Mouse (Mus musculus) heart, adult 18-20 months (tissue): ENCODE data around the gene Dpep1. TPM values are rescaled to one million over a fixed set of nuclear protein-coding genes. Genes with fewer than 3 reads are reported as not detected.
A peak's percentile ranks its signal among the peaks of the same experiment; 100 is the strongest.
"Not testable (repeated sequence)": the region's sequence is repeated elsewhere in the genome, so short reads cannot be mapped to it uniquely, and the experiment has no call there.

Experiments used
- DNase-seq, 2 experiments: peaks; one replicate each; pipeline ENCODE4 v3.0.0; 2021 to 2022; ENCODE audit warnings: mixed read lengths in 1 of 2
- total RNA-seq, 2 experiments: library from RNA; stranded (reverse); gene quantifications; 2 replicates each; pipeline ENCODE4 v1.2.3; 2021

Dpep1 gene
- total RNA-seq, 2 experiments from 2014 or later = 28.2 to 38.9 TPM

DNA sequence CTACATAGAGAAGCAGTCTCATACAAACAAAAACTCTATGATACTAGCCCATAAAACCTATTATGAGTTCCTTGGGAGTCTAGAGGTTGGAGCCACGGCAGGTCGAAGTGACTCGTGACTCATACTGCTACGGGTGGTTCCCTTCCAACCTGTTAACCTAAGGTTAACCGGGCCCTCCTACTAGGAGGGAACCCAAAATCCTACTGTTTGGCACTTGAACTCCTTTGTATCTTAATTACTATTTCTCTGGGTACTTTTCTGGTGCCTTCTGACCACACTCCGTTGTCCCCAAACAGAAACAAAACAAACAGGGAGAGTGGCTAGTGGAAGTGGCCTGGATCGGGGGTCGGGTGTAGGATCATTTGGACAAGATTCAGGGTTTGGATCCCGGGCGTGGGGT lies 25.8 kb downstream of the Dpep1 start:
- DNase-seq = no peak

DNA sequence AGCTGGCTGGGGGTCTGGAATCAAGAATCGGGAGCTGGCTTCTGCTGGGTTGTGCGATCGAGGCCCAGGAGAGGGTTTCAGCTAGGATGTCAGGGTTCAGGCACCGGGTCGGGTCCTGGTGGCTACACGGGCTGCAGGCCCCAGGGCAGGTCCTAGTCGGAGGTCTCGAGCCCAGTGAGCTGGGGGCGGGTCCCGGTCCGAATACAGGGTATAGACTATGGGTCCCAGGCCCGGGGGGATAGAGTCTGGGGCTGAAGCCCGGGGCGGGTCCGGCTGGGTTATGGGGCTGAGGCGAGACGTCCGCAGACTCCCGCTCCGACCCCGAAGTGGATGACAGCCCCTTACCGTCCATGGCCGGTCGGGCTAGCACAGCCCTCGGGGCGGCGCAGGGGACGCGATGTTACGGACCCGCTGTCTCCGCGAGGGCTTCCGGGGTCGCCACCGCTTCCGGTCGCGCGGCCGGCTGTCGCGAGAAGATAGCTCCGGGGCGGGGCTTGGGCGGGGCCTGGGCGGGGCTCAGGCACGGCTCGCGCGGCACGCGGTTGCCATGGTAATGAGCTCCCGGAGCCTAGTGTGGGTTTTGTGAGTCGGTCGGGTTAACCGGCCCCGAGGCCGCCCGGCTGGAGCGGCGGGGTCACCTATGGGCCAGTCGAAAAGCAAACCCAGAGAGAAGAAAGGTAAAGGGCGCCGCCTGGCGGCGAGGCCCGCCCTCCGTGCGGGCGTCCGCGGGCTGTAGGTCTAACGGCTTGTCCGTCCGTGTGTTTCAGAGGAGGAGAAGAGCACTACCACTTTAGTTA lies 26.5 kb downstream of the Dpep1 start, which contains the start of the genes Chmp1a and Spata33:
TSS of gene Chmp1a (minus strand) at position 443 of the 797 bp plus-strand sequence.
TSS of gene Spata33 (plus strand) at position 512 of the 797 bp plus-strand sequence.
- DNase-seq = peak; percentile 91

DNA sequence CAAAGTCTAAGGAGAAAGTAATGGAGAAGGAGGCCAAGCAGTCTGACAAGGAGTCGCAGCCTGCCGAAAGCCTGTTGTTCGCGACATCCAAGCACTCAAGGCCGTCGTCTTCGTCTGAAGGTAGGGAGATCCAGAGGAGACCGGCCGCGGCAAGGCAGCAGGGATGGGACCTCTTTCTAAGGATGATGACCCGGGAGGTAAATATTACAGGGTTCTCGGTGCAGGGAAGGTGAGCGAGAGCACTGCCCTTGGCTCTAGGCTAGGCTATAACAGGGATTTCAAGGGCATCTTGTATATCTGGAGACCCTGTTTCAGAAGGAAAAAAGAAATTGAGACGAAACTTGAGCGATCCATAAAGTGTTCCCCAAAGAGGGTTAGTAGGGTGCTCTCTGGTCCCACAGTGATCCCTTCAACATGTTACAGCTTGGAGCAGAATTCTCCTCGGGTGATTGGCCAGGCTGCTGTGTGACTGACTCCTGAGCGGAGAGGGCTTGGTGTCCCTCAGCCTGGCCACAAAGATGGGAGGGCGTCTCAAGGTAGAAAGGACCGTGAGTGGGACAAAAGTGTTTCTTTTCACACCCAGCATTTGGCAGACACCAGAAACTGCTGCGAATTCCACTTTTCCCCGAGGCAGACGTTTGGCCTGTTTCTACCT lies 27.2 kb downstream of the Dpep1 start:
- DNase-seq = peak in 1 of 2 experiments; percentile 48

DNA sequence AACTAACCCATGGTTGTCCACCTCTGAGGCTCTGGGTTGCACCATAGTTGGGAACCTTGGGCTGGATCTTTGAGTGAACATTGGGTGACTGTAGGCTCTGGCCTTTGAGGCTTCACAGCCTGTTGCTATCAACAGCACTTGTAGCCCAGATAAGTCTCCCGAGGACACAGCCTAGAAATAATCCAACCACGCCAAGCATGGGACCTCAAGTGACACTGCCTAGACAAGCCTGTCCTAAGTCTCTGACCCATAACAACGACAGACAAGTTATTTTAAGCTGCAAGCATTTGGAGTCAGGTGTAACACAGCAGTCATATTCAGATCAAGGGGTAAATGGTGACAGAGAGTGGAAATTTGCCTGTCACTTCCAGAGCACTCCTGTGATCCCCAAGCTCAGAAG lies 29.4 kb downstream of the Dpep1 start:
- DNase-seq = peak; percentile 55 to 84

DNA sequence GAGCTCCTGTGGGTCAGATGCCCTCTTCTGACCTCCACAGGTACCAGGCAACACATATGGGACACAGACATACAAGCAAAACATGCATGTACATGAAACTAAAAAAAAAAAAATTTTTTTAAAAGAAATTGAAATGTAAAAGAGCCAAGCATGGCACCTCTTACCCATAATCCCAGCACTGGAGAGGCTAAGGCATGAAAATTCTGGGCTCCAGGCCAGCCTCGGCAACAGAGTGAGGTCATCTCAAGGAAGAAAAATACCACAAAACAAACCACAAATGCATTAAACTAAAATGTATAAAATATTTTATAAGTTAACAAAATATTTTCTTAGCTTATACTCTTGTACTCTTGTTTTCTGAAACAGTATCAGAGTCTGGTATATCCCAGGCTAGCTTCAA lies 34.9 kb downstream of the Dpep1 start:
- no peak for DNase-seq

DNA sequence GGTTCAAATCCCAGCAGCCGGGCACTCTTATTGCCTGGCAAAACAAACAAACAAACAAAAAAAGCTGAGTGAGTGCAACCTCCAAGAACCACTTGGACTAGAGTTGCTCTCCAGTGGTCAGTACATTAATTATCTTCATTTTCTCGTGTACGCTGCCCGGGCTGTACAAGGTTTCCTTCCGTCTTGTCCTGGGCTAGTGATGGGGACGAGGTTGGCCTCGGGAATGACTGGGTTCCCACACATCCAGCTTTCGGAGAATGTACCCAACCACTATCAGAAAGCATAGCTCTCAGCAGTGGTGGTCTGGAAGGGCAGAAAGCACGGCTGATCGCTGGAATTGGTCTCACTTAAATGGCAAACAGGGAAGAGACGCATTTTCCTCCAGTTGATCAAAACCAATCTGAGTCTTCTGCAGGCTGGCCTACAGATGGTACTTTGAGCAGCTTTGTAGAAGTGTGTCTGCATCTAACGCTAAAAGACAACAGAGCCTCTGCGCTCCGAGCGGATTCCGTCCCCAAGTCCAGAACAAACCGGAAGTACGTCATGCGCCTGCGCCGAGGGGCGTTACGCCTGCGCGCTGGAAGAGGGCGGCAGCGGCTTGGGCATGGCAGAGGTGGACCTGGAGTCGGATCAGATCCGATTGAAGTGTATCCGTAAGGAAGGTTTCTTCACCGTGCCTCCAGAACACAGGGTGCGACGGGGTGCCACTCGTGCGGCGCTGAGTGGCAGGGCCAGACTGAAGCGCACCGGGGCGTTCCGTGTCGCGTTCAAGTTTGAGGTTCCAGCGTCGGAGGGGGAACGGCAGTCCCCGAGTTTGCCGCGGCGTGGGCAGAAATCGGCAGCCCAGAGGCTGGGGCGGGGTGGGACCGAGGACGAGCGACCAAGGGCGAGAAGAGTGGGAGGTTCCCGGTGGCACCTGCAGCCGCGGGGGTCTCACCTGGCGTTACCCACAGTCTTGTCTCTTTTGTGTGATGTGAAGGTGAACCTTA lies 38.5 kb downstream of the Dpep1 start, which contains the start of gene Cdk10:
TSS of gene Cdk10 (plus strand) at position 565 of the 989 bp plus-strand sequence.
- peak; percentile 96 to 98 for DNase-seq

DNA sequence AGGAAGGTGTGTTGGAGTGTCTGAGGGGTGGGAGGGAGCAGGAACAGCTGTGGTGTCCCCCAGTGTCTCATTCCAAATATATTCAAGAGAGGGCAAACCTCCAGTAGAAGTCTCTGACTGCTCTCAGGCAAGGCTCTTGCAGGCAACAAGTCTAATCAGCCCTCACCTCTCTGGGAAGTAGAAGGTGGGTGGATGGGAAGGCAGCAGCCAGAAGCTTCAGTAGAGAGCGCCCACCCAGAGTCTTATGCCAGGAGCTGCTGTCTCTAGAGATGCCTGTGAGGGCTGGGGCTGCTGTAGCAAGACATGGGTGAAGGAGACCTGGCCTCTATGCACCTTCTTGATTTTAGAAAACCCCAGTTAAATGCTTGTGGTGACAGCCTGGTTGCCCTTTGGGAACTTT lies 42.4 kb downstream of the Dpep1 start:
- no peak for DNase-seq

DNA sequence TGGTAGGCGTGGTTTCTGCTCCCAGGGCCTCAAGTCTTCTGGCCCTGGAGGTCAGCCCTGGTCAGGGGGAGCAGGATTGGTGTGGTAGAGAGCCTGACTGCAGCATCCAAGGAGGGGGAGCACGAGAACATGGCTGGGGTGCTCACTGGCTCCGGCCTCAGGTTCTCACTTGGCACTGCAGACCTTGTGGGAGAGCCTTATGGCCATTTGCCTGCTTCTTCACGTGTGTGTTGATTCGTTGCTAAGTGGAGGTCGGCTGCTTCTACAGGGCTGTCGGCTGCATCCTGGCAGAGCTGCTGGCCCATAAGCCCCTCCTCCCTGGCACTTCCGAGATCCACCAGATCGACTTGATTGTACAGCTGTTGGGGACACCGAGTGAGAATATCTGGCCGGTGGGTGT lies 44.3 kb downstream of the Dpep1 start:
- not testable (repeated sequence) for DNase-seq

DNA sequence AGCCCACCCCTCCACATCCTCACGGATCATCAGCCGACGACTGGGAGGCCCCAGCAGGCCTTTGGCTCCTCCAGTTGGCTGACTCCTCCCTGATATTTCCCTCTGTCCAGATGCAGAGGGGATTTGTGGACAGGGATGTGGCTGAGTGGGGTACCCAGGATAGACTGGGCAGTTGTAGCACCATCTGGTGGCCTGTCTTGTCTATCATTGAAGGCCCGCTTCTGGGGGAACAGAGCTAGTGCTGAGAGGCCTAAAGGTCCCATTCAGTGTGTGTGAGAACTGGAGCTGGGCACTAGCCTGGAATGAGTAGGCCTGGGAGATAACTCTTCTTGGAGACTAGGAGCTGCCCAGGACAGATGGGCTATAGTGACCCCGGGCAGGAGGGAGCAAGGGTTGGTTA lies 45.7 kb downstream of the Dpep1 start:
- peak in 1 of 2 experiments; percentile 28 for DNase-seq

DNA sequence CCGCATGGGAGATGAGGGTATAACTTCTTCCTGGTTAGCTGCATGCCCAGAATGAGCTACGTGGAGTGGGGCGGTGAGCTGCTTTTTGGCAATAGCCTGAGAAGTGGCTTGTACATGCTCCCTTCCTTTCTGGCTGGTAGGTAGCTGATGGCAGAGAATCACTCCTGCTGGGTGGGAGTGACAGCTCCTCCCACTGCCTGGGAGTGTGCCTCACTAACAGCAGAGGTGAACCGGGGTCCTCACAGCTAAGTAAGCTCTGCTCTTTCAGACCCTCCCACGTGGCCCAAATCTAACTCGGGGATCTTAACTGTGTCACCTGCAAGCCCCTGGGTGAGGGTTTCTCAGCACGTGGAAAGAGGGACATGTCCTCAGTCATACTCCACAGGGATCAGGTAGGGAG lies 46.5 kb downstream of the Dpep1 start:
- no peak for DNase-seq

DNA sequence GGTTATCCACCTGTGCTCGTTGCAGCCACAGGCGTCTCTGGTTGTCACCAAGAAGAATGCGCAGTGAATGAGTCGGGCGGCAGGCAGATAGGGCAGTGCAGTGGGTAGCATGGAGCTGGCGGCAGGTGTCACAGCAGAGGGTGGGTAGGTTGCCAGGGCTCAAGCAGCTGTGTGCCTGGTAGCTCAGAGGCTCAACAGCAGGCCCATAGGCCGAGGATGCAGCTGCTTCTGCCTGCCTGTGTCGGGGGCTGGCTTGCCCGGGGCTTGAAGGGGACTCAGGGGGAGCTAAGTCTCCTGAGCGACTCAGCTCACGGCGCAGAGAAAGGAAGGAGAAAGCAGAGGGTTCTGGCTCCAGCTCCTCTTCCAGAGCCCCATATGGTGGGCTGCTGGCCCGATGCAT lies 47.3 kb downstream of the Dpep1 start:
- DNase-seq = no peak

DNA sequence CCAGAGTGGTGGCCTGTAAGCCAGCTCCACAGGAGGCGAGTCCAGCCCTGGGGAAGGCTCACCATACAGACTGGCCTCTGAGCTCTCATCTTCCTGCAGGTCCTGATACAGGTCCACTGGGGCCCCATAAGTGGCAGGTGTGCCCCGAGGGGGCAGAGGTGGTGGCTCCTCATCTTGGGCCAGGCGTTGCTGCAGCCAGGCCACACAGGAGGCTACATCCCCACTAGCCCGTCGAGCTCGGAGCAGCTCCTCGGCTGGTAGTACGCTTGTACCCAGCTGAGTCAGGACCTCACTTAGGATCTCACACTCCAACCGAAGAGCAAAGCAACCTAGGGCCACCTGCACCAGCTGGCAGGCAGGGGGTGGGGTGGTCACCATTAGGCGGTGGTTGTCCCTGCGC lies 47.7 kb downstream of the Dpep1 start:
- DNase-seq = no peak

DNA sequence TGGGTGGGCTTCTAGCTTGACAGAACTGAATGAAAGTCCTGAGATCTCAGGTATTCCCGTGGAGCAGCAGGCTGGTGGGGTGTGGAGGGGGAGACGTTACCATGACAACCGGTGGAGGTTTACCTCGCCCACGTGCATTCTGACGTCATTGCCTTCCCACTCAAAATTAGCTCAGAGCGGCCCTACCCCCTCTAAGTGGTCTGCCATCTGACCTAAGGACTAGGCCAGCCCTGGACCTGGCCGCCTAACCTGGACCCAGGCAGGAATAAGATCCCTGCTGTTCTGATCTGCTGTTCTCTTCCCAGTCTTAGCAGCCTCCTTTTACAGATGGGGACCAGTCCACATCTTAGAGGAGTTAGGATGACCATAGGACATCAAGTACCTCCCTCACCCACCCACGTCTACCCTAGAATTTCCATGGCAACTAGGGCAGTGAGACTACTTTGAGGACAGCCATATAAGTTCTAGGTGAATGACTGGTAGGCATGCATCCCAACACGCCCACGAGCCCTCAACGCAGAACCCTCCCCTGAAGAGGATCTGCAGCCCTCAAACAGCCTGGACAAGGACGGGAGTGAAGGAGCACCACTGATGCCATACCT lies 49.0 kb downstream of the Dpep1 start:
- peak in 1 of 2 experiments; percentile 21 for DNase-seq

DNA sequence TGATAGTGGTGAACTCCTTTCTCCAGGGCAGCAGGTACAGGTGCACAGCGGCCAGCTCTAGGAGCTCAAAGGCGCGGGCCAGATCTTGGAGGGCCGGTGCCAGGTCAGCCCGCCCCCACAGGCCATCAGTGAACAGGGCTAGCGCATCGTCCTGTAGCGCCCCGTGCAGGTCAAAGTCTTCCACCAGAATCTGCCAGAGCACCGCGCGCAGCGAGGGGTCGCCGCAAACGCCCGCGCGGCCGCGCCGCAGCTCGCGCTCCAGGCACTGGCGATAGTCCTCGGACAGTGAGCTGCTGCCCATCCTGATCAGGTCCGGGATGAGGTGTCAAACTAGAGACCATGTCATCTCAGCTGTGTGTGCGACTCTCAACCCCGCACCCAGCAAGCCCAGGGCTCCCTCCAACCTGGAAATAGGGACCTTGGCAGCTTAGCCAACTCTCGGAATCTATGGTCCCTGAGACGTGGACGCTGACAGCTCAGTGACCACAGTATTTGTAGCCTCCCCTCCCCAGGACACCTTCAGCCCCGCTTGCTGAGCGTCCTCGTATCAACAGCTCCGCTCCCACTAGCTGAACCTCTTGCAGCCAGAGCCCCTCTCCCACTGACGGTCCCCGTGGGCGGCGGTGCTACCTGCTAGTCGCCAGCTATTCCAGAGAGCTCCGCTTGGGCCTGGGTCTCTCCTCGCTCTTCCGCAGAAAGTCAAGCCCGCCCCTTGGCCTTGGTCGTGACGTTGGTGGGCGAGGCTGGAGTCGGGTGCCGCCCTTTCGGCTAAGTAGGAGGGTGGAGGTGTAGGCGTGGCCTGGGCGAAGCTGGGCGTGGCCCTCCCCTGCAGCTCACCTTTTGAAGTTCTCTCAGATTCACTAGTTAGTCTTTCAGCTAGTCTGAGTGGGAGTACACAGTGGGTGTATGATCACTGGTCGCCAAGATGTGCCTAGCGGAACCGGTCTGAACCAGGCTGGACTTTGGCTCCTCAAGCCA lies 49.8 kb downstream of the Dpep1 start, which contains the start of gene Spata2l:
TSS of gene Spata2l (minus strand) at position 714 of the 978 bp plus-strand sequence.
- DNase-seq = peak; percentile 89 to 91

DNA sequence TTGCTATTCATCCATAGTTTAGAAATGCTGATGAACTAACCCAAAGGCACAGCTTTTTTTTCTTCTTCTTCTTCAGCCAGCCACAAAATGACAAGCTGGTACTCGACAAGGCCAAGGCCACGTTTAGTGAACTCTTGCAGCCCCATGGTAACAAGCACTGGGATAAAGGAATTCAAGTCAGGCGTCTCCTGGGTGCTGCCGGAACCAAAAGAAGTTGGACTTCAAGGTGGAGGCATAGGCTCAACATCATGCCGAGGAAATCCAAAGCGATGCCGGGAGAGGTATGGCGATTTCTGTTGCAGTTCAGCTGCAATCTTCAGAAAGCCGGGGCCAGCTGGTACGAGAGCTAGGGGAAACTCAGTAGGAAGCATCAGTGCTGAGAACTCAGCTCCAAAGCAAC lies 53.4 kb downstream of the Dpep1 start:
- no peak for DNase-seq

DNA sequence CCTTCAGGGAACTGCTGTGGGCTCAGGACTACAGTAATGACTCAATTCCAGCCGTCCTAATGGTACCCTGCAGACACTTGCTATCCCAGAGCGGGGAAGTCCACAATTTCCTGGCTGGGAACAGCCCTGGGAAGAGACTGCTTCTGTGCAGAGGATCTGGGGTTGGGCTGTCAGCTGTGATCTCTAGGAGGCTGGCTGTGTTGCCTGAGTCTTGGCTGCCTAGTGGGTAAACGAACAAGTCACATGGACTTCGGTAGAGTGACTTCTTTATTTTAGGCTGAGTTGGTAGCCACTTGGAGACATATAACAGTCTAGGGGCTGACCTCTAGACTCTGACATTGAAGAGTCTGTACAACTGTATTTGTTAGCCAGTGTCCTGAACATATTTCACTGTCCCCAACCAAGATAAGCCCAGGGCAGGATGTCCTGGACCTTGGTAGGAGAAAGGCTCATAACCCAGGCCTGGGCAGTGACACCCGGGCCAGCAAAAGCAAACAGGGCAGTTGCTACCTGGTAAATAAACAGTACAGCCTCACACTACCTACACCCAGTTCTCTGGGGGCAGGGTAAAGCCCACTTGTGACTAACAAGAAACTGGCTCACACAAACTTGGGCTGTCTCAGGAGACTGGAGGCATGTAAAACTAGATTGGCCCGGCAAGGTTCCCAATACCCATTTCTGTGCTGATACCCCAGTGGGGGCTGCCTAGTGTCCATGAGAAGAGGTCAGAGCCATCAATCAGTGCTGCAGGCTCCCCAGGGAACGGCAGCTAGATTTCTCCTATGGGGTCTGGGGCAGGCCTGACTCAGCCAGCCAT lies 56.3 kb downstream of the Dpep1 start:
- peak; percentile 26 to 50 for DNase-seq

DNA sequence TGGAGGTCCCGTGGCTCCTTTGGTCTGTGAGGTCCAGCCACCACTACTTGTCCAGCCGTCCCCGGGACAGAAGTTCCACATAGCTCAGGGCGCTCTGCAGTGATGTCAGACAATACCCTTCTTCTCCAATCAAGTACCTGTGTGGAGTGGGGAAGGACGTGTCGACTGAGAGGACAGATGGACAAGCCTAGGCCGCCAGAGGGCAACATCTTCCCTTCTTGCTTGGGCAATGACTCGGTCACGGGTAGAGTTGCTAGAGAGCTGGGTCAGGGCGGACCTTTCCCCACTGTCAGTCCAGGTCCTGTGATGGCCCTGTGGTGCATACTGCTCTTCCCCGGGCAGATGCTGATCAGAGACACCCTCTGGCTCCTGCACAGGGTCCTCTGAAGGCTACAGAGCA lies 57.0 kb downstream of the Dpep1 start:
- DNase-seq = no peak

DNA sequence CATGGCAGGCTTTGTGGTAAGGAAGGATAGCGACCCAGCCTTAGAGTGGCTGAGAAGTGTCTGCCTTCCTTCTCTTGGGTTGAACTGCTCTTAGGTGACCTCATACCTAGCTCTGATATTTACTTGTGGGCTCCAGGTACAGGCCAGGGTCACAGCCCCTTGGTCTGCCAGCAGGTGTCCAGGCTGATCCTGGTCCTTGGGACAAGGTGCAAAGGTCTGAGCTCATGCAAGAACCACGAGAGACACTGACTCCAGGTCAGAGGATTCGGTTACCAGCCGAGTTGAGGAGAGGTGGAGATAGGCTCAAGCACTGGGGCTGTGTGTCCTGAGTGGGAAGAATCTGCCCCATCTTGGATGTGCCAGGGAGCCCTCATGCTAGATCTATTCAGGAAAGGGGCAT lies 58.3 kb downstream of the Dpep1 start:
- DNase-seq = no peak

DNA sequence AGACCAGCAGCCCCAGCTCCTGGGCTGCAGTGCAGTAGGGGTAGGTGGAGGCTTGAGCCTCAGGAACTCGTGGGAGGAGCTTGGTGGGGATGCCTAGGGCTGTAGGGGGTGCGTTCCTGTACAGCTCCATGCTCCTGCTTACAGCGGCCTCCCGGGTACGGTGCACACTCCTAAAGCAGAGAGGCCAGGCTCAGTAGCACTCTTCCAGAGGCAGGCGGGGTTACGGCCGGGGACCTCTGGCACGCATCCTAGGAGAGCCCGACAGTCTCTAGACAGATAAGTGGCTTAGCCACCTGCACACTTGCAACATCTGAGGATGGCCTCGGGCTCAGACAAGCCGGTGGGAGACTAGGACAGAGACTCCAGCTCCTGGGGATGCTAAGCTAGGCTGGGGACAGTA lies 59.5 kb downstream of the Dpep1 start:
- DNase-seq = no peak

DNA sequence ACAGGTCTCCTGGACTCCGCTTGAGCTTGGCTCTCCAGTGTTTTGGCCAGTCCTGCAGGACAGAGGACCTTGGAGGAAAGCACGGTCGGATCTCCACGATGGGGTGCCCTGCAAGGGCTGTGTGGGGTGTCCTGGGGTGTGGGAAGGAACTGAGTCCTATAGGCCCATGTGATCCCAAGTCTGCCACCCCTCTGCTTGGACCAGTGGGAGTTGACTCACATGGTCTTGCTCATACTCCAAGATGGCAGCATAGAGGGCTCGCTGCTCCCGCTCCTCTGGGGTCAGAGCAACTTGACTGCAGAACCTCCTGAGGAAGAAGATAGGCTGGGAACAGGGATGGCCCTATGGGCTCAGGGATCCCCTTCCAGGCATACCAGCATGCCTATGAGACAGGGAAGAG lies 61.7 kb downstream of the Dpep1 start:
- DNase-seq = no peak
